Mouse (Mus musculus) thymus, adult 2 months (tissue): Measurements from ENCODE around the gene Ebf1.

Source experiments
- CTCF ChIP-seq: fragments of 200-500 bp; IDR thresholded peaks from 2 replicates; pipeline ENCODE4 v1.5.1; 2012; ENCODE audit warnings: mild to moderate bottlenecking, control low read depth, low read length, moderate library complexity, borderline replicate concordance; ENCODE audit not compliant: control insufficient read depth, poor library complexity, insufficient read depth; ENCODE audit errors: extremely low read depth
- POLR2A ChIP-seq: fragments of 200-500 bp; IDR thresholded peaks from 2 replicates; pipeline ENCODE4 v1.6.1; 2012; ENCODE audit warnings: mild to moderate bottlenecking, low read length, control low read depth, moderate library complexity; ENCODE audit not compliant: control insufficient read depth, poor library complexity, insufficient read depth; ENCODE audit errors: extremely low read depth

DNA sequence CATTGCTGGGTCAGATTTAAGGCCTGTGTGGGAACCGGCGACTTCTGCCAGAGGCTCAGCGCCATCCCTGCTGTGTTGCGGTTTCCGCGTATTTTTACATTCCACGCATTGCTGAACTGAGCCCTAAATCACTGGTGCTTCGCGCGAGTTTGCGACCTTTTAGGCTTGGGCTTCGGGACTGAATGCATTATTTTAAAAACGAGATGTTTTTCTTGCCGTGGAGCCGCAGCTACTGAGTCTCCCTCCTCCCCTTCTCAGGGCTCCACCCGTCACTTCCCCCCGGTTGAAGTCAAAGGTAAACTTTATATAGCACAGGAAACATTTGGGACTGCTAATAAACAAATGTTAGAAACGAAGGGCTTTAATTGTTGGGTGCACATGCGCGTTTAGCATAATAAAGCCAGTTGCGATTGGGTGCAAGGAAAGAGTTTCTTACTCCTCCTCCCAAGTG, 68.8 kb downstream of the Ebf1 start:
- TF ChIP-seq POLR2A (no peak), CTCF (no peak)
